In genomic region chr1:37029154-37029907, GRCm38 (mm10) we compare ENCODE assay signal across 8 mouse cellular contexts. TPM values are rescaled to one million over a fixed set of nuclear protein-coding genes. Genes with fewer than 3 reads are reported as not detected.
DNase-seq lines count a peak whose midpoint lies in the region; ATAC-seq and TF ChIP-seq lines count a peak whose summit lies in the region.

No protein-coding gene starts in this region.

- peak; percentile 97 for ATAC-seq in hindbrain, postnatal 0 days
- peak; percentile 37 for ATAC-seq in megakaryocyte progenitor cell, adult 5-6 weeks (replicated peaks; ENCODE audit: poor library complexity)

- H3K4me3 ChIP-seq in hindbrain, postnatal 0 days (ENCODE audit: low read length) = peak overlapping the region; percentile 48

- no peaks in the 10 kb centered on the region for H3K36me3 ChIP-seq in hindbrain, postnatal 0 days (ENCODE audit: insufficient read depth, low read length)

- H3K9me3 ChIP-seq in hindbrain, postnatal 0 days (ENCODE audit: low read length) = no peaks in the 10 kb centered on the region

- 0 out of 2 replicates have a peak, but pooled peaks cover 4% of the 10 kb centered on the region for H3K4me1 ChIP-seq in hindbrain, postnatal 0 days (ENCODE audit: insufficient read depth, low read length)

- WGBS in hindbrain, postnatal 0 days = 3% methylated on average over 26 of the region's 26 CpGs

- no peak for TF ChIP-seq CTCF in hindbrain, postnatal 0 days (IDR thresholded peaks at IDR 0.05; ENCODE audit: low read depth)

- intact Hi-C loops in left cerebral cortex, postnatal 14 days (cut with DNase I) = no loop called here

- DNase-seq in Muller cell, postnatal 12 days (ENCODE audit: inconsistent ontology term) = peak; percentile 89
- DNase-seq in cerebellum, postnatal 36 days = peak; percentile 19 to 20
- DNase-seq in gastrocnemius, adult 8-10 months (ENCODE audit: low spot score in 2 of 2) = peak; percentile 61 to 81
- DNase-seq in hindbrain, postnatal 0 days (ENCODE audit: low spot score) = peak; percentile 90
- peak; percentile 59 to 64 for DNase-seq in left cerebral cortex, postnatal 14 days (ENCODE audit: low spot score in 2 of 2)
- peak; percentile 85 to 90 for DNase-seq in right cerebral cortex, postnatal 10 days (ENCODE audit: low spot score in 2 of 2)
- peak; percentile 68 for DNase-seq in urinary bladder, postnatal 14 days (ENCODE audit: low spot score)

- H3K9ac ChIP-seq in hindbrain, postnatal 0 days (replicated peaks; ENCODE audit: low read length) = peak overlapping the region; percentile 46

- H3K27me3 ChIP-seq in hindbrain, postnatal 0 days (ENCODE audit: insufficient read depth, low read length) = no peaks in the 10 kb centered on the region

- H3K4me2 ChIP-seq in hindbrain, postnatal 0 days (ENCODE audit: low read depth, low read length) = peak overlapping the region; percentile 73

- no peak overlapping the region for H3K27ac ChIP-seq in hindbrain, postnatal 0 days

RNA-seq across cellular contexts. Expression of gene Vwa3b, which starts 2.9 kb away (rescaled TPM):
- 10 to 100 TPM; 51.2 to 88.8 (median 83.3) TPM for total RNA-seq in gastrocnemius, adult 8-10 months (2022)
- total RNA-seq in hindbrain, postnatal 0 days (2014; rRNA removed) = 1.5 and 1.7 TPM in 2 replicates
- 1.7 and 2.9 TPM in 2 replicates for polyA plus RNA-seq in hindbrain, postnatal 0 days (2015; fragmentation: Nextera tagmentation; extraction: Ambion mirVana)
- 1 to 10 TPM; 1.8 to 3.2 TPM for total RNA-seq in left cerebral cortex, postnatal 14 days (2021)
- not detected in 2 replicates for total RNA-seq in megakaryocyte progenitor cell, adult 5-6 weeks (2015)
- total RNA-seq in megakaryocyte progenitor cell, adult 5-6 weeks (2017) = not detected in 2 replicates

Comparison
In these comparisons a context has a peak if more than half of its experiments do, and no peak if none do; other contexts are left out.
1. DNase-seq: peak in every context shown above with its lines; median percentile 90 in hindbrain, postnatal 0 days; 89 in Muller cell, postnatal 12 days; 88 in right cerebral cortex, postnatal 10 days; 71 in gastrocnemius, adult 8-10 months; 68 in urinary bladder, postnatal 14 days; 62 in left cerebral cortex, postnatal 14 days; 20 in cerebellum, postnatal 36 days.
2. RNA of gene Vwa3b, which starts 2.9 kb away (total RNA-seq): 51.2 to 88.8 TPM in gastrocnemius, adult 8-10 months; 1.8 to 3.2 TPM in left cerebral cortex, postnatal 14 days, 1.5 to 1.7 TPM in hindbrain, postnatal 0 days and not detected in megakaryocyte progenitor cell, adult 5-6 weeks; every median in the first group is over 10 times any median in the second.